Mouse (Mus musculus) limb, embryonic 13.5 days (tissue): ENCODE data around the gene Angptl3. TPM values are rescaled to one million over a fixed set of nuclear protein-coding genes. Genes with fewer than 3 reads are reported as not detected.

Experiments used
- ATAC-seq: fragments of 200-750 bp; cut with Nextera tagmentation; 2 replicates; pipeline ENCODE4 v1.8.0; 2017; ENCODE audit warnings: low read depth, moderate number of reproducible peaks, moderate TSS enrichment; ENCODE audit not compliant: low FRiP score
- H3K27ac ChIP-seq: fragments of 300-500 bp; sonication (generic); 2 replicates; pipeline ENCODE4 v1.5.1; 2015; ENCODE audit warnings: inconsistent platforms, mild to moderate bottlenecking, moderate library complexity
- H3K27me3 ChIP-seq: fragments of 300-500 bp; sonication (generic); 2 replicates; pipeline ENCODE4 v1.6.1; 2015; ENCODE audit warnings: mild to moderate bottlenecking, inconsistent platforms
- H3K36me3 ChIP-seq: fragments of 300-500 bp; sonication (generic); 2 replicates; pipeline ENCODE4 v1.6.1; 2015; ENCODE audit warnings: inconsistent platforms, mild to moderate bottlenecking, moderate library complexity
- H3K4me1 ChIP-seq: fragments of 300-500 bp; sonication (generic); 2 replicates; pipeline ENCODE4 v1.6.1; 2015; ENCODE audit warnings: inconsistent platforms
- H3K4me2 ChIP-seq: fragments of 300-500 bp; sonication (generic); replicated peaks from 2 replicates; pipeline ENCODE4 v1.6.1; 2015; ENCODE audit warnings: inconsistent platforms, mild to moderate bottlenecking, moderate library complexity
- H3K4me3 ChIP-seq: fragments of 300-500 bp; sonication (generic); 2 replicates; pipeline ENCODE4 v1.5.1; 2015; ENCODE audit warnings: moderate library complexity, mild to moderate bottlenecking, inconsistent platforms
- H3K9ac ChIP-seq: fragments of 300-500 bp; sonication (generic); 2 replicates; pipeline ENCODE4 v1.6.1; 2015; ENCODE audit warnings: mild to moderate bottlenecking, inconsistent platforms
- H3K9me3 ChIP-seq: fragments of 300-500 bp; sonication (generic); 2 replicates; pipeline ENCODE4 v1.6.1; 2016; ENCODE audit warnings: inconsistent platforms
- WGBS: fragments of 180-500 bp; shearing (Covaris S2); methylation state at CpG from one replicate; pipeline ENCODE4 v1.1.7; 2015; 5-methylcytosine and 5-hydroxymethylcytosine counted together
- polyA plus RNA-seq: library from polyadenylated mRNA; unstranded; fragments of >200 nt; fragmentation: Nextera tagmentation; extraction: Ambion mirVana; gene quantifications from 2 replicates; pipeline ENCODE4 v1.2.1, GENCODE M21; 2015

Angptl3 gene
- polyA plus RNA-seq: 1.5 and 2.2 TPM in 2 replicates

- Histone ChIP-seq H3K27me3 (no peaks in the 10 kb centered on the region), H3K9ac (no peak within 1 kb of the TSS), H3K27ac (no peak within 1 kb of the TSS), H3K4me1 (no peaks in the 10 kb centered on the region), H3K9me3 (no peaks in the 10 kb centered on the region), H3K4me3 (no peak within 1 kb of the TSS), H3K4me2 (no peak within 1 kb of the TSS), H3K36me3 (peaks cover 3% of the 10 kb centered on the region)
- WGBS: 82% methylated on average over 2 of the region's 2 CpGs
- no peak for ATAC-seq
Observed at GRCm38 (mm10) chr4:99030686-99031085, at the start of gene Angptl3. Gene Angptl3, plus strand, starts transcription at chr4:99030954.

DNA sequence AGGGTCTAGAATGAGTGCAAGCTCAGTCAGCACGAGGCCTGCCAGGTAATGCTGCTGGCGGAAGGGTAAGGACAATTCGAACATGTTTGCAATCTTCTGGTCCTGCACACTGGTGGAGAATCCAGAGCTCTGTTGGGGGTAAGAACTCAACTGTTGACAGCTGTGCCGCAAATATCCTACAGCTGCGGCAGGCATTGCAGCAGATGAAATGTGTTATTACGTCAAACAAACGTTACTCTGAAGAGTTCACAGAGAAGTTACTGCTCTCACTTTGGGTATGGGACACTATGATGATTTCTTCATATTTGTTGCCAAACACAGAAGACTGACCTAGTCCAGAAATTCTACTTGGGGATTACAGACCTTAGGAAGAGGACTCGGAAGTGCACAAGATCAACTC lies 46.1 kb upstream of the Angptl3 start:
- WGBS: 80% methylated on average over 8 of the region's 8 CpGs
- H3K9ac ChIP-seq: no peak overlapping the region
- H3K4me1 ChIP-seq: no peaks in the 10 kb centered on the region
- ATAC-seq: no peak
- no peak overlapping the region for H3K4me3 ChIP-seq
- H3K36me3 ChIP-seq: peaks cover 62% of the 10 kb centered on the region
- no peaks in the 10 kb centered on the region for H3K27me3 ChIP-seq
- H3K4me2 ChIP-seq: no peak overlapping the region
- H3K9me3 ChIP-seq: no peaks in the 10 kb centered on the region
- H3K27ac ChIP-seq: no peak overlapping the region

DNA sequence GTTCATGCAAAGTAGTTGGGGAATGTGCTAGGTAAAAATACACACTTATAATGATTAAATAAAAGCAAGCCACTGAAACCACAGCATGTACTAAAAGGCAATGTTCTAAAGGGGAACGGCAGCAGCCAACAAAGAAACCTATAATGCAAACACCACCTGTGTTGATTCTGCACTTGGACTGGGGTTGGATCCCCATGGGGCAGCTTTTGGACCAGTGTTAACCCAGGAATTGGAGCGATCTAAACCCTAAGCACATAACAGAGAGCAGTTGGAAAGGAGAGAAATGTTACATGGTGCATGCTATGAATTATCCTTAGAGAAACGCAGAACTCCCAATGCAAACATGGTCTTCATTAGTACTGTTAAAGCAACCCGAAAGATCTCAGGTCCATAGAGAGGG lies 37.3 kb upstream of the Angptl3 start:
- Histone ChIP-seq H3K9me3 (no peaks in the 10 kb centered on the region), H3K4me2 (no peak overlapping the region), H3K9ac (no peak overlapping the region), H3K4me3 (no peak overlapping the region), H3K27me3 (no peaks in the 10 kb centered on the region), H3K36me3 (peaks cover 27% of the 10 kb centered on the region), H3K4me1 (0 out of 2 replicates have a peak, but pooled peaks cover 5% of the 10 kb centered on the region), H3K27ac (no peak overlapping the region)
- 56% methylated on average over 4 of the region's 4 CpGs for WGBS
- peak; percentile 54; the same call in 1 of the 2 replicates for ATAC-seq

- Histone ChIP-seq H3K36me3 (peaks cover 48% of the 10 kb centered on the region), H3K27me3 (no peaks in the 10 kb centered on the region), H3K4me1 (no peaks in the 10 kb centered on the region), H3K4me2 (no peak overlapping the region), H3K27ac (no peak overlapping the region), H3K9ac (no peak overlapping the region), H3K4me3 (no peak overlapping the region), H3K9me3 (no peaks in the 10 kb centered on the region)
- WGBS: 96% methylated on average over 2 of the region's 2 CpGs
- ATAC-seq: no peak
Observed at GRCm38 (mm10) chr4:99005574-99005973, 25.2 kb upstream of the Angptl3 start.

GRCm38 (mm10) chr4:99006319-99006718 lies 24.4 kb upstream of the Angptl3 start:
- Histone ChIP-seq H3K4me2 (no peak overlapping the region), H3K9ac (no peak overlapping the region), H3K27ac (no peak overlapping the region), H3K4me3 (no peak overlapping the region), H3K4me1 (no peaks in the 10 kb centered on the region), H3K36me3 (peaks cover 54% of the 10 kb centered on the region), H3K27me3 (no peaks in the 10 kb centered on the region), H3K9me3 (no peaks in the 10 kb centered on the region)
- no peak for ATAC-seq
- WGBS: 69% methylated on average over 2 of the region's 2 CpGs

GRCm38 (mm10) chr4:99011039-99011438 lies 19.7 kb upstream of the Angptl3 start:
- WGBS: 92% methylated on average over 4 of the region's 4 CpGs
- no peaks in the 10 kb centered on the region for H3K27me3 ChIP-seq
- no peak overlapping the region for H3K4me2 ChIP-seq
- peaks cover 64% of the 10 kb centered on the region for H3K36me3 ChIP-seq
- no peak for ATAC-seq
- H3K27ac ChIP-seq: no peak overlapping the region
- no peaks in the 10 kb centered on the region for H3K4me1 ChIP-seq
- no peak overlapping the region for H3K9ac ChIP-seq
- no peaks in the 10 kb centered on the region for H3K9me3 ChIP-seq
- no peak overlapping the region for H3K4me3 ChIP-seq

- Histone ChIP-seq H3K27me3 (no peaks in the 10 kb centered on the region), H3K9ac (no peak overlapping the region), H3K4me3 (no peak overlapping the region), H3K4me1 (no peaks in the 10 kb centered on the region), H3K27ac (no peak overlapping the region), H3K9me3 (no peaks in the 10 kb centered on the region), H3K36me3 (peaks cover 31% of the 10 kb centered on the region), H3K4me2 (no peak overlapping the region)
- no peak for ATAC-seq
- 95% methylated on average over 8 of the region's 8 CpGs for whole genome bisulfite sequencing
Observed at GRCm38 (mm10) chr4:99022221-99022620, 8.5 kb upstream of the Angptl3 start.

- peaks cover 7% of the 10 kb centered on the region; the same call in 1 of the 2 replicates for H3K36me3 ChIP-seq
- 93% methylated on average over 5 of the region's 5 CpGs for WGBS
- ATAC-seq: no peak
- H3K4me1 ChIP-seq: no peaks in the 10 kb centered on the region
- no peak overlapping the region for H3K9ac ChIP-seq
- H3K27me3 ChIP-seq: no peaks in the 10 kb centered on the region
- H3K4me3 ChIP-seq: no peak overlapping the region
- no peaks in the 10 kb centered on the region for H3K9me3 ChIP-seq
- no peak overlapping the region for H3K4me2 ChIP-seq
- no peak overlapping the region for H3K27ac ChIP-seq
Observed at GRCm38 (mm10) chr4:99028377-99028776, 2.4 kb upstream of the Angptl3 start.

DNA sequence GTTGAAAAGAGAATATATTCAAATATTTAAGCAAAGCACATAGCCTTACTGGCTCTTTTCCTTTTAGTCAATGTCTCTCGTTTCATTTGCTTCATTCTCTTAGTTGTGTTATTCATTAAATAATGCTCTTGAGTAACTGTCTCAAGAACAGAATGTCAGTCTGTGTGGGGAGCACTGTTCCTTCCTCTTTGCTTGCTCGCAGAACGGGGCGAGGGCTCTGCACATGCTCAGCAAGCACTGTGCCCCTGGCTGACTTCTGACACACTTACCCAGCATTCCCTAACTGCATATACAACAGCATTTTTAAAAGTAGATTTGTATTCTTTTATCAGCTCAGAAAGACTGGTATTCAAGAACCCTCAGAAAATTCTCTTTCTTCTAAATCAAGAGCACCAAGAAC lies 2.2 kb downstream of the Angptl3 start:
- H3K4me2 ChIP-seq: no peak overlapping the region
- H3K9ac ChIP-seq: no peak overlapping the region
- H3K4me3 ChIP-seq: no peak overlapping the region
- peaks cover 4% of the 10 kb centered on the region; the same call in 1 of the 2 replicates for H3K36me3 ChIP-seq
- no peaks in the 10 kb centered on the region for H3K27me3 ChIP-seq
- no peaks in the 10 kb centered on the region for H3K9me3 ChIP-seq
- WGBS: 83% methylated on average over 4 of the region's 4 CpGs
- H3K27ac ChIP-seq: no peak overlapping the region
- no peaks in the 10 kb centered on the region for H3K4me1 ChIP-seq
- no peak for ATAC-seq

- H3K27ac ChIP-seq: no peak overlapping the region
- no peaks in the 10 kb centered on the region for H3K27me3 ChIP-seq
- no peaks in the 10 kb centered on the region for H3K4me1 ChIP-seq
- no peak for ATAC-seq
- peaks cover 51% of the 10 kb centered on the region for H3K36me3 ChIP-seq
- WGBS: 88% methylated on average over 3 of the region's 3 CpGs
- H3K9ac ChIP-seq: no peak overlapping the region
- no peak overlapping the region for H3K4me3 ChIP-seq
- no peak overlapping the region for H3K4me2 ChIP-seq
- peaks cover 5% of the 10 kb centered on the region; the same call in 1 of the 2 replicates for H3K9me3 ChIP-seq
Observed at GRCm38 (mm10) chr4:99044854-99045253, 14.1 kb downstream of the Angptl3 start.

GRCm38 (mm10) chr4:99046471-99046870 lies 15.7 kb downstream of the Angptl3 start:
- no peak overlapping the region for H3K27ac ChIP-seq
- H3K36me3 ChIP-seq: peaks cover 47% of the 10 kb centered on the region
- no peak overlapping the region for H3K4me3 ChIP-seq
- H3K9me3 ChIP-seq: peaks cover 5% of the 10 kb centered on the region; the same call in 1 of the 2 replicates
- H3K4me1 ChIP-seq: no peaks in the 10 kb centered on the region
- no peak for ATAC-seq
- no peaks in the 10 kb centered on the region for H3K27me3 ChIP-seq
- H3K4me2 ChIP-seq: no peak overlapping the region
- 70% methylated on average over 3 of the region's 3 CpGs for WGBS
- H3K9ac ChIP-seq: no peak overlapping the region

DNA sequence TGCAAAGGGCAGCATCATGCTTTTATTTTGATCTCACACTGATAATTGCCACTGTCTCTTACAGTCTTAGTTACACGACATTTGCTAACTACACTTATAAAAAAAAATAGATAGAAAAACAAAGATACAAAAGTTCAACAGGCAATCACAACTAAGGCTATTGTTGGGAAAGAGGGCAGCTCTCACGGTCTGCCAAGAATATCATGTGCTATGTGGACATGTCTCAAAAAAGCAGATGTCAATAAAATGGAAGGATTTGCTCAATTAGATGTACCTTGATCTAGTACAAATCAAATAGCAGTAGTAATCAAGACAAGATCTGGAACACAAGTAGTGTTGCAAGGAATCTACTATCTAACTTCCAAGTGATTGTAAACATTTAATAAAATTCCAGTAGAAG lies 17.8 kb downstream of the Angptl3 start:
- no peaks in the 10 kb centered on the region for H3K9me3 ChIP-seq
- ATAC-seq: no peak
- H3K36me3 ChIP-seq: peaks cover 44% of the 10 kb centered on the region
- H3K9ac ChIP-seq: no peak overlapping the region
- no peaks in the 10 kb centered on the region for H3K4me1 ChIP-seq
- H3K4me2 ChIP-seq: no peak overlapping the region
- no peak overlapping the region for H3K4me3 ChIP-seq
- 87% methylated on average over 2 of the region's 2 CpGs for WGBS
- H3K27me3 ChIP-seq: no peaks in the 10 kb centered on the region
- no peak overlapping the region for H3K27ac ChIP-seq

DNA sequence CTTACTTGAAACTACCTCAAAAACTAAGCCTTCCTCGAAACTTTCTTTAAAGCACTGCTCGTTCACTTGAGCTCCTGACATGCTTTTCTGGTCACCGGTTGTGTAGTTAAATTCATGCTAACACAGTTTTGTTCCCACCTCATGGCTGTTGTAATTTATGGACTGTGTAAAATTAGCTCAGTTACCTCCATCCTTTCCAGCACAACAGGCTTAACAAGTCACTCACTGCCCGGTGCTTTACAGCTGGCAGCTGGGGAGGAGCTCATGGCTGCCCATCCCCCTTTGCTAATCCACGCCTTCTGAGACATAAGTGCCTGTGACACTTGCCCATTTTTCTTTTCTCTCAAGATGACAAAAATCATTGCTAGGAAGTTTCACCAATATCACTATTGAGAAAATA lies 33.8 kb downstream of the Angptl3 start:
- peaks cover 36% of the 10 kb centered on the region for H3K36me3 ChIP-seq
- WGBS: 15% methylated on average over 5 of the region's 5 CpGs
- peak; percentile 79; the same call in 1 of the 2 replicates for ATAC-seq

More for the DNA sequence above, 33.8 kb downstream of the Angptl3 start:
- Histone ChIP-seq H3K27ac (peak overlapping the region; percentile 39; the same call in 1 of the 2 replicates), H3K4me3 (no peak overlapping the region), H3K4me2 (no peak overlapping the region), H3K9ac (no peak overlapping the region), H3K27me3 (no peaks in the 10 kb centered on the region), H3K9me3 (no peaks in the 10 kb centered on the region), H3K4me1 (peaks cover 15% of the 10 kb centered on the region)
